Mouse (Mus musculus) intestine, embryonic 14.5 days (tissue): Measurements from ENCODE around the gene Lrit3. TPM values are rescaled to one million over a fixed set of nuclear protein-coding genes. Genes with fewer than 3 reads are reported as not detected.
"Not testable (repeated sequence)": the region's sequence is repeated elsewhere in the genome, so short reads cannot be mapped to it uniquely, and the experiment has no call there.

ENCODE experiments used
- ATAC-seq: fragments of 200-750 bp; cut with Nextera tagmentation; replicated peaks from 2 replicates; pipeline ENCODE4 v1.8.0; 2017; ENCODE audit warnings: low read depth, moderate number of reproducible peaks, moderate TSS enrichment, moderate library complexity; ENCODE audit not compliant: low FRiP score, low TSS enrichment
- DNase-seq: peaks from one replicate; pipeline ENCODE4 v3.0.0-alpha.2; 2018; ENCODE audit warnings: low spot score
- H3K27ac ChIP-seq: fragments of 300-500 bp; sonication (generic); 2 replicates; pipeline ENCODE4 v1.5.1; 2014; ENCODE audit warnings: low read depth, mild to moderate bottlenecking, control low read depth
- H3K27me3 ChIP-seq: fragments of 300-500 bp; sonication (generic); replicated peaks from 2 replicates; pipeline ENCODE4 v1.6.1; 2014; ENCODE audit warnings: low read length, control low read depth; ENCODE audit not compliant: control insufficient read depth, insufficient read depth
- H3K36me3 ChIP-seq: fragments of 300-500 bp; sonication (generic); 2 replicates; pipeline ENCODE4 v1.6.1; 2014; ENCODE audit warnings: low read length, control low read depth; ENCODE audit not compliant: control insufficient read depth, insufficient read depth
- H3K4me1 ChIP-seq: fragments of 300-500 bp; sonication (generic); replicated peaks from 2 replicates; pipeline ENCODE4 v1.6.1; 2014; ENCODE audit warnings: low read length, control low read depth, mixed read lengths; ENCODE audit not compliant: control insufficient read depth, insufficient read depth
- H3K4me2 ChIP-seq: fragments of 300-500 bp; sonication (generic); 2 replicates; pipeline ENCODE4 v1.6.1; 2014; ENCODE audit warnings: low read length
- H3K4me3 ChIP-seq: fragments of 300-500 bp; sonication (generic); 2 replicates; pipeline ENCODE4 v1.5.1; 2014; ENCODE audit warnings: low read depth, low read length, control low read depth, mixed read lengths
- H3K9ac ChIP-seq: fragments of 300-500 bp; sonication (generic); 2 replicates; pipeline ENCODE4 v1.6.1; 2014; ENCODE audit warnings: mild to moderate bottlenecking, low read length
- H3K9me3 ChIP-seq: fragments of 300-500 bp; sonication (generic); 2 replicates; pipeline ENCODE4 v1.6.1; 2016; ENCODE audit warnings: low read length, control low read depth; ENCODE audit not compliant: control insufficient read depth
- WGBS: fragments of 180-500 bp; shearing (Covaris S2); extraction: QIAGEN DNeasy Blood & Tissue Kit; methylation state at CpG from one replicate; pipeline ENCODE4 v1.1.7; 2014; 5-methylcytosine and 5-hydroxymethylcytosine counted together
- polyA plus RNA-seq: library from polyadenylated mRNA; unstranded; fragments of >200 nt; fragmentation: Nextera tagmentation; extraction: Ambion mirVana; gene quantifications from 2 replicates; pipeline ENCODE4 v1.2.1, GENCODE M21; 2014

Gene Lrit3
- polyA plus RNA-seq, 1 experiment from 2014 or later: not detected

DNA sequence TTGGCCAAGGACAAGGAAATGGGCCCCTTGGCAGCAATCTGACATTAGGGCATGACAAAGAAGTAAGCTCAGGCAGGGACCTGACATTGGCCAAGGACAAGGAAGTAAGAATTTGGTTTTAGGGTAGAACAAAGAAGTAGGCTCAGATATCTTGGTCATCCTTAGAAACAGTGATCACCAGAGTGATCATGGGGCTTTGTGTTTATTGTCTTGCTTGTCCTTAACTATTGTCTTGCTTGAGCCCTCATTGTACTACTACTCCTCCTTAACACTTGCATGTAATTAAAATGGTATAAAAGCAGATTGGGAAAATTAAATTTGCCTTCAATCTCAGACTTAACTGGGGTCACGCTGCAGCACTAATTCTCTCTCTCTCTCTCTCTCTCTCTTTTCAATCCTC is 46.2 kb downstream of the Lrit3 start:
- ATAC-seq, H3K9me3 ChIP-seq, H3K4me3 ChIP-seq, H3K27me3 ChIP-seq, H3K36me3 ChIP-seq, H3K4me2 ChIP-seq, H3K9ac ChIP-seq, H3K4me1 ChIP-seq, H3K27ac ChIP-seq, DNase-seq: not testable (repeated sequence)
- WGBS: 100% methylated on average over 1 of the region's 1 CpGs

DNA sequence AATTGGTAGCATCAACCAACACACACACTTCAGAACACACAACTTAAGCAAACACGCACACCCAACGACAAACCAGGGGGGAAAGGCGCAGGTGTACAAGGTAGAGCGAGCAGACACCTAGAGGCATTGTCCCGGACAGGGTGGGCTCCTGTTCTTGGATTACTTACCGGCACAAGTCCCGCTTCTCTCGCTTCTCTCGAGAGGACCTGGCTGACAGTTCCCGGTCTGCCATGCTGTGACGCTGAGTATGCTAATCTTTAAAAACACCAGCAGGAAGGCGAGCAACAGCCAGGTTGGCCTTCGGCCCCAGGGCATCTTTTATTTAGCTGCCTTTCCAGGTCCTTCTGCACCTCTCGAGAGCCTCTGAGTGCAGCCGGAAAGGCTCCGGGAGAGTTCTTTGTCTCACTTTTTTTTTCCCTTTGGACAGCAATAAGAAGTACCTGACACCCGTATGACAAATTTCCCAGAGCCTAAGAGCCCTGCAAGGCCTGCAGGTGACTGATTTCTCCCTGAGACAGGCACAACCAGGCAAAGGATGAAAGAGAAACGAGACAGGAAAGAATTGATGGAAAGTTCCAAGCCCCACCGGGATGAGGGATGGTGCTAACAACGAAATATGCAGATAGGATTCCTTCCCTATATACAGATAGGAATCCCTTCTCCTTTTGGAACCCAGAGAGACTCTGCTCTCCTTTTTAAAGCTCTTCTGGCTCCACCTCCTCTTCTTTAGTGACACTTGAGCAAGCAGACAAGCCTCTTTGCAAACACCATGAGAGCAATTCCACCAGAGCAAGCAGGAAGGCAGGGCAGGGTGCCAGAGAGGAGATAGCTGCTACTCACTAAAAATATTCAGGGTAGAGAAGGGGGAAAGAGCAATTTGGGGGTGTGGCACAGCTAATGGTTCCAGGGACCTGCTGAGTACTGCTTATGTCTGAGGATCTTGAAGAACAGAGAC is 48.9 kb downstream of the Lrit3 start, which contains the start of gene Egf:
Egf (minus strand) TSS at position 667 of the 955 bp plus-strand sequence.
- Histone ChIP-seq H3K4me3 (0 out of 2 replicates have a peak within 1 kb of the TSS, but pooled peaks have one; percentile 16), H3K27me3 (no peaks in the 10 kb centered on the region; the same call in 1 of the 2 replicates), H3K36me3 (no peaks in the 10 kb centered on the region), H3K27ac (no peak within 1 kb of the TSS), H3K9me3 (0 out of 2 replicates have a peak, but pooled peaks cover 3% of the 10 kb centered on the region), H3K4me2 (peak within 1 kb of the TSS; percentile 49), H3K4me1 (no peaks in the 10 kb centered on the region; the same call in 1 of the 2 replicates), H3K9ac (no peak within 1 kb of the TSS)
- ATAC-seq (no peak), DNase-seq (peak; percentile 73)
- WGBS: 8% methylated on average over 20 of the region's 20 CpGs

DNA sequence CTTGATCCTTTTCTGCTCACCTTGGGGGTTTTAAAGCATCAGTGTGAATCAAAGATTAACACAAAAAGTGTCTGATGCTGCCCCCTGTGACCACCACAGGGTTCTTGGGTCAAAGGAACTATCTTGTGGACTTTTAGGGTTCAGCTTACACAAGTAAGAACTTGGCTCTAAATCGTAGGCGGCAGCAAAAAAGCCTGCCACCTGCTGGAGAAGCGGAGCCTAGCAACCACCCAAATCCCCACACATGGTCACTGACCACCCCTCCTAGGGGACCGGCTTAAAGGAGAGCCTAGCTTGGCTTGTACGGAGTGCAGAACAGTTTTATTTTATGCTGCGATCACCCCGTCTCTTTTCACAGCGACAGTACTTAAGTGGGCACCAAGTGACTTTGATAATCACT is 59.0 kb downstream of the Lrit3 start:
- 62% methylated on average over 8 of the region's 8 CpGs for WGBS
- no peaks in the 10 kb centered on the region for H3K9me3 ChIP-seq
- H3K9ac ChIP-seq: no peak overlapping the region
- H3K36me3 ChIP-seq: no peaks in the 10 kb centered on the region
- H3K4me2 ChIP-seq: no peak overlapping the region
- DNase-seq (no peak), ATAC-seq (no peak)
- H3K27me3 ChIP-seq: no peaks in the 10 kb centered on the region
- H3K4me3 ChIP-seq: no peak overlapping the region
- H3K27ac ChIP-seq: no peak overlapping the region
- no peaks in the 10 kb centered on the region for H3K4me1 ChIP-seq

DNA sequence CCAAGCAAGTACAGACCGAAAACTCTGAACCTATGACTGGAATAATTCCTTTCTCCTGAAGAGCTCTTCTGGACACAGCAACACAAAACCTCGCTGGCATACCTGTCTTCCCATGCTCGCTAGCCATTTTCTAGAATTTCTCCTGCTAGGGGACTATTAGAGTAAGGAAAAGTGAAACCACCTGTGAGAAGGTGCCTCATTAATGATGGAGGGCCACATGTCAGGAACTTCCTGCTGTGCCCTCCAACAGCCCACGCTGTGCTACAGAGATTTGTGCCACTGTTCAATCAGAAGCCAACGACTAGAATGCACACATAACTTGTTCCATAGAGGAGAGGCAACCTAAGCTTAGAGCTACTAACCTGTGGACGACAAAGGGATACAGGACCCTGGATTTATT is 61.0 kb downstream of the Lrit3 start:
- no peak overlapping the region for H3K9ac ChIP-seq
- H3K4me2 ChIP-seq: no peak overlapping the region
- ATAC-seq (no peak), DNase-seq (no peak)
- no peak overlapping the region for H3K4me3 ChIP-seq
- WGBS: 78% methylated on average over 6 of the region's 6 CpGs
- H3K27me3 ChIP-seq: no peaks in the 10 kb centered on the region
- H3K27ac ChIP-seq: no peak overlapping the region
- H3K4me1 ChIP-seq: no peaks in the 10 kb centered on the region
- H3K36me3 ChIP-seq: no peaks in the 10 kb centered on the region
- no peaks in the 10 kb centered on the region for H3K9me3 ChIP-seq

DNA sequence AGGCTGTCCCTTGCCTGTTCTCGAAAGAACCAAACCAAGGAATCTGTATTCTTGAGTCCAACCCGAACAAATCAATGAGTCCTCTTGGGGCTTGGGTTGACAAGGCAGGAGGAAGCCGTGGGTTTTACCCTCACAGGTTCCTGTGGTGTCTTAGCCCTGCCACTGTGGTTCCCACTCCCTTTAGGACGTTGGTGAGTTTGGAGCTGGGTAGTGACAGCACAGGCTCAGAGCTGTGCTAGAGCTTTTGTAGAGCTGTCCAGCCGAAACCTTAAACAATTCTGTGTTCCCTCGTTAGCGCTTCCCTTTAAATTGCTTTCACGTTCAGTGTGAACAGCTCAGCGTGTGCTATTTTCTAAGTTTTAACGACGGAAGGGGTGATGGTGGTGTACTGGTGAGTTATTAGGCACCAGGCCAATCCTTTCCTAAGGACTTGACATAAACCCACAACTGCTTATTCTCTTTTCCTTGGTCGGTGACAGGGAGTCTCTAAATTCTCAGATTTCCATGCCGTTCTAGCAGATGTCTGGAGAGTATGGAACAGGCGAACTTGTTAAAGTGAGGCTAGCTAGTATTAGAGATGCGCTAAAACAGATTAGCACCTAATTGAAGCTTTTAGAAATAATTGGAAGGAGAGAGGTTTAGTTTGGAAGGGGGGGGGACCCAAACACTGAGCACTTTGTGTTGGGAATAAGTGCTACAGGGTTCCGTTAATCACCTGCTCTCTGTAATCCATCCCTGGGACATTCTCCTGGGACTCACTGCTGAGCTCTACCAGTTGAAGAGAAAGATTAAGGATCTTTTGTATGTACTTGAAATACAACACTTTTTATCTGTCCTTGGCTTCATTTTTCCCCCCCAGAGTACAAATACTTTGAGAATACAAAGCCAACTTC is 65.3 kb downstream of the Lrit3 start:
- Histone ChIP-seq H3K4me1 (no peaks in the 10 kb centered on the region), H3K9me3 (no peaks in the 10 kb centered on the region), H3K9ac (no peak overlapping the region), H3K4me2 (no peak overlapping the region), H3K4me3 (no peak overlapping the region), H3K27me3 (no peaks in the 10 kb centered on the region), H3K27ac (no peak overlapping the region), H3K36me3 (no peaks in the 10 kb centered on the region)
- WGBS: 66% methylated on average over 16 of the region's 16 CpGs
- ATAC-seq (no peak), DNase-seq (no peak)

Other genes starting within 250 kb of the Lrit3 start
- 1.8 and 2.0 TPM in 2 replicates for gene Egf, start 48.7 kb downstream of the Lrit3 start, polyA plus RNA-seq
- gene Rrh, start 18.6 kb upstream of the Lrit3 start, polyA plus RNA-seq: 0.08 TPM in 1 of 2 replicates, not detected in the other
- 45.0 TPM in 2 replicates for gene Gar1, start 27.4 kb upstream of the Lrit3 start, polyA plus RNA-seq
- gene Cfi, start 31.9 kb upstream of the Lrit3 start, polyA plus RNA-seq: 30.0 and 34.5 TPM in 2 replicates
- 62.4 and 67.0 TPM in 2 replicates for gene Pla2g12a, start 74.6 kb upstream of the Lrit3 start, polyA plus RNA-seq
- 114 and 122 TPM in 2 replicates for gene Casp6, start 97.4 kb upstream of the Lrit3 start, polyA plus RNA-seq
- gene Mcub, start 166.2 kb upstream of the Lrit3 start, polyA plus RNA-seq: 1.7 and 2.7 TPM in 2 replicates